ENCODE assay signal across 8 mouse cellular contexts in genomic region chrX:142227398-142228054, GRCm38 (mm10). TPM values are rescaled to one million over a fixed set of nuclear protein-coding genes. Genes with fewer than 3 reads are reported as not detected.
DNase-seq lines count a peak whose midpoint lies in the region; ATAC-seq and TF ChIP-seq lines count a peak whose summit lies in the region.

No protein-coding gene starts in this region.

- TF ChIP-seq POLR2A in thymus, adult 2 months (IDR thresholded peaks at IDR 0.05; ENCODE audit: control insufficient read depth, extremely low read depth, insufficient read depth, low read length, poor library complexity) = no peak

- 0 out of 2 replicates have a peak, but pooled peaks have one; percentile 52 for ATAC-seq in embryonic facial prominence, embryonic 13.5 days (ENCODE audit: insufficient number of reproducible peaks, insufficient read depth, low FRiP score, low TSS enrichment, low read depth)
- ATAC-seq in limb, embryonic 11.5 days (ENCODE audit: insufficient number of reproducible peaks, low FRiP score, low TSS enrichment, low read depth) = peak; percentile 77; the same call in 1 of the 2 replicates
- ATAC-seq in midbrain, embryonic 11.5 days (ENCODE audit: low FRiP score) = peak; percentile 39

- no peak overlapping the region for H3K9ac ChIP-seq in embryonic facial prominence, embryonic 13.5 days
- H3K9ac ChIP-seq in limb, embryonic 11.5 days (ENCODE audit: low read length) = no peak overlapping the region
- peak overlapping the region; percentile 47; the same call in 1 of the 2 replicates for H3K9ac ChIP-seq in midbrain, embryonic 11.5 days (ENCODE audit: low read length)

- H3K4me2 ChIP-seq in embryonic facial prominence, embryonic 13.5 days = peak overlapping the region; percentile 52
- H3K4me2 ChIP-seq in limb, embryonic 11.5 days (ENCODE audit: low read depth, severe bottlenecking) = peak overlapping the region; percentile 37
- peak overlapping the region; percentile 38 for H3K4me2 ChIP-seq in midbrain, embryonic 11.5 days

- TF ChIP-seq CTCF in thymus, adult 2 months (IDR thresholded peaks at IDR 0.05; ENCODE audit: borderline replicate concordance, control insufficient read depth, extremely low read depth, insufficient read depth, low read length, poor library complexity) = no peak

- WGBS in embryonic facial prominence, embryonic 13.5 days = 28% methylated on average over 15 of the region's 15 CpGs
- 22% methylated on average over 15 of the region's 15 CpGs for WGBS in limb, embryonic 11.5 days
- WGBS in midbrain, embryonic 11.5 days = 25% methylated on average over 15 of the region's 15 CpGs
- WGBS in thymus, adult 2 months = 1% methylated on average over 15 of the region's 15 CpGs

- H3K36me3 ChIP-seq in embryonic facial prominence, embryonic 13.5 days = no peaks in the 10 kb centered on the region
- H3K36me3 ChIP-seq in limb, embryonic 11.5 days (ENCODE audit: control insufficient read depth, insufficient read depth, low read length) = no peaks in the 10 kb centered on the region
- no peaks in the 10 kb centered on the region for H3K36me3 ChIP-seq in midbrain, embryonic 11.5 days (ENCODE audit: control insufficient read depth, insufficient read depth, low read length)
- no peaks in the 10 kb centered on the region for H3K36me3 ChIP-seq in thymus, adult 2 months (ENCODE audit: control insufficient read depth, insufficient read depth, low read length)

- no peaks in the 10 kb centered on the region for H3K9me3 ChIP-seq in embryonic facial prominence, embryonic 13.5 days
- no peaks in the 10 kb centered on the region for H3K9me3 ChIP-seq in limb, embryonic 11.5 days (ENCODE audit: control insufficient read depth, low read length)
- H3K9me3 ChIP-seq in midbrain, embryonic 11.5 days (ENCODE audit: control insufficient read depth, low read length) = no peaks in the 10 kb centered on the region

- peak overlapping the region; percentile 88 for H3K27ac ChIP-seq in embryonic facial prominence, embryonic 13.5 days
- no peak overlapping the region for H3K27ac ChIP-seq in limb, embryonic 11.5 days (replicated peaks; ENCODE audit: low read depth, low read length)
- 0 out of 2 replicates have a peak overlapping the region, but pooled peaks have one; percentile 27 for H3K27ac ChIP-seq in midbrain, embryonic 11.5 days (ENCODE audit: low read depth, low read length)
- H3K27ac ChIP-seq in thymus, adult 2 months (ENCODE audit: control insufficient read depth, insufficient read depth, low read length) = peak overlapping the region; percentile 57; the same call in 1 of the 2 replicates

- peak; percentile 1 for DNase-seq in cerebellum, adult 11 months
- no peak for DNase-seq in cerebellum, adult 9-11 months
- peak; percentile 7 for DNase-seq in adrenal gland, adult 8-10 months
- DNase-seq in heart, postnatal 4 days = peak; percentile 26
- peak; percentile 31 for DNase-seq in limb, embryonic 11.5 days (ENCODE audit: low spot score)
- DNase-seq in midbrain, embryonic 11.5 days (ENCODE audit: low spot score, missing footprints) = peak; percentile 87
- DNase-seq in thymus, adult 2 months = peak; percentile 14

- no peaks in the 10 kb centered on the region for H3K27me3 ChIP-seq in embryonic facial prominence, embryonic 13.5 days
- no peaks in the 10 kb centered on the region for H3K27me3 ChIP-seq in limb, embryonic 11.5 days (ENCODE audit: control insufficient read depth, insufficient read depth, low read length)
- no peaks in the 10 kb centered on the region for H3K27me3 ChIP-seq in midbrain, embryonic 11.5 days (ENCODE audit: control insufficient read depth, insufficient read depth, low read length)
- H3K27me3 ChIP-seq in thymus, adult 2 months (ENCODE audit: control insufficient read depth, insufficient read depth, low read length) = no peaks in the 10 kb centered on the region

- peak overlapping the region; percentile 53 for H3K4me3 ChIP-seq in embryonic facial prominence, embryonic 13.5 days
- H3K4me3 ChIP-seq in limb, embryonic 11.5 days (ENCODE audit: low read depth, low read length) = peak overlapping the region; percentile 39
- H3K4me3 ChIP-seq in midbrain, embryonic 11.5 days (ENCODE audit: low read depth, low read length) = peak overlapping the region; percentile 37
- no peak overlapping the region for H3K4me3 ChIP-seq in thymus, adult 2 months (ENCODE audit: control insufficient read depth, insufficient read depth, low read length)

- no peaks in the 10 kb centered on the region for H3K4me1 ChIP-seq in embryonic facial prominence, embryonic 13.5 days
- no peaks in the 10 kb centered on the region for H3K4me1 ChIP-seq in limb, embryonic 11.5 days (ENCODE audit: control insufficient read depth, insufficient read depth, low read length)
- no peaks in the 10 kb centered on the region for H3K4me1 ChIP-seq in midbrain, embryonic 11.5 days (ENCODE audit: control insufficient read depth, insufficient read depth, low read length)
- H3K4me1 ChIP-seq in thymus, adult 2 months (replicated peaks; ENCODE audit: control insufficient read depth, insufficient read depth, low read length) = no peaks in the 10 kb centered on the region

RNA-seq across cellular contexts. Expression of gene Nxt2, which starts 1.0 kb away (rescaled TPM):
- 10 to 100 TPM; 14.3 to 18.6 (median 16.6) TPM for total RNA-seq in adrenal gland, adult 8-10 months (2022)
- 16.2 and 16.8 TPM in 2 replicates for polyA plus RNA-seq in embryonic facial prominence, embryonic 13.5 days (2015; fragmentation: Nextera tagmentation; extraction: Ambion mirVana)
- 1 to 10 TPM; 6.1 to 6.3 TPM for total RNA-seq in heart, postnatal 4 days (2021)
- 9.9 and 12.0 TPM in 2 replicates for polyA plus RNA-seq in limb, embryonic 11.5 days (2014; fragmentation: Nextera tagmentation; extraction: Ambion mirVana)
- polyA plus RNA-seq in midbrain, embryonic 11.5 days (2014; fragmentation: Nextera tagmentation; extraction: Ambion mirVana) = 13.2 and 13.3 TPM in 2 replicates
- 1.2 and 1.5 TPM in 2 replicates for polyA plus RNA-seq in thymus, adult 2 months (2012; rRNA removed)

RNA-seq across cellular contexts. Expression of gene Gucy2f, which starts 30.8 kb away (rescaled TPM):
- total RNA-seq in adrenal gland, adult 8-10 months (2022) = not detected
- polyA plus RNA-seq in embryonic facial prominence, embryonic 13.5 days (2015; fragmentation: Nextera tagmentation; extraction: Ambion mirVana) = not detected in 2 replicates
- not detected for total RNA-seq in heart, postnatal 4 days (2021)
- polyA plus RNA-seq in limb, embryonic 11.5 days (2014; fragmentation: Nextera tagmentation; extraction: Ambion mirVana) = not detected in 2 replicates
- 0.11 TPM in 1 of 2 replicates, not detected in the other for polyA plus RNA-seq in midbrain, embryonic 11.5 days (2014; fragmentation: Nextera tagmentation; extraction: Ambion mirVana)
- not detected in 2 replicates for polyA plus RNA-seq in thymus, adult 2 months (2012; rRNA removed)
